Mouse (Mus musculus) olfactory bulb, adult 2 months (tissue): ENCODE measurements at regions not wholly inside any gene's neighbourhood (a gene's known extent, or its start where the extent isn't known, plus 50 kb on each side); places are given as distances from the start of the nearest gene placed in this dataset.

Experiments used
- CTCF ChIP-seq: fragments of 200-500 bp; IDR thresholded peaks from 2 replicates; pipeline ENCODE4 v1.5.1; 2012; ENCODE audit warnings: low read depth, mild to moderate bottlenecking, low read length, moderate library complexity; ENCODE audit not compliant: insufficient read depth
- POLR2A ChIP-seq: fragments of 200-500 bp; IDR thresholded peaks from 2 replicates; pipeline ENCODE4 v1.6.1; 2012; ENCODE audit warnings: mild to moderate bottlenecking, low read depth, low read length, moderate library complexity; ENCODE audit not compliant: insufficient read depth

GRCm38 (mm10) chr12:110046613-110047012, 232.3 kb upstream of the Dio3 start:
- no peak for TF ChIP-seq POLR2A
- no peak for TF ChIP-seq CTCF
